Mouse (Mus musculus) cerebellum, adult 2 months (tissue): ENCODE measurements at regions not wholly inside any gene's neighbourhood (a gene's known extent, or its start where the extent isn't known, plus 50 kb on each side); places are given as distances from the start of the nearest gene placed in this dataset.
"Not testable (repeated sequence)": the region's sequence is repeated elsewhere in the genome, so short reads cannot be mapped to it uniquely, and the experiment has no call there.

Source experiments
- DNase-seq, 2 experiments: peaks; one replicate each; pipeline ENCODE4 v3.0.0; 2021
- H3K27ac ChIP-seq: fragments of 200-500 bp; 2 replicates; pipeline ENCODE4 v1.5.1; 2012; ENCODE audit warnings: low read length, control low read depth, inconsistent platforms; ENCODE audit not compliant: insufficient read depth
- H3K27me3 ChIP-seq: fragments of 200-500 bp; 2 replicates; pipeline ENCODE4 v1.6.1; 2012; ENCODE audit warnings: inconsistent platforms, mild to moderate bottlenecking, low read length, moderate library complexity; ENCODE audit not compliant: control insufficient read depth, insufficient read depth
- H3K4me1 ChIP-seq: fragments of 200-500 bp; 2 replicates; pipeline ENCODE4 v1.6.1; 2011; ENCODE audit warnings: low read length; ENCODE audit not compliant: control insufficient read depth, insufficient read depth
- H3K4me3 ChIP-seq: fragments of 200-500 bp; replicated peaks from 2 replicates; pipeline ENCODE3; 2011; ENCODE audit warnings: mild to moderate bottlenecking, low read depth, low read length, control low read depth; ENCODE audit not compliant: insufficient read depth
- CTCF ChIP-seq: fragments of 200-500 bp; IDR thresholded peaks from 2 replicates; pipeline ENCODE4 v1.5.1; 2011; ENCODE audit warnings: low read depth, mild to moderate bottlenecking, control low read depth, low read length, moderate library complexity, borderline replicate concordance; ENCODE audit not compliant: insufficient read depth
- POLR2A ChIP-seq: fragments of 200-500 bp; IDR thresholded peaks from 2 replicates; pipeline ENCODE4 v1.6.1; 2011; ENCODE audit warnings: low read length, control low read depth, borderline replicate concordance; ENCODE audit not compliant: insufficient read depth
- WGBS: fragments of 180-500 bp; shearing (Covaris S2); methylation state at CpG from one replicate; pipeline ENCODE4 v1.1.7; 2018; 5-methylcytosine and 5-hydroxymethylcytosine counted together

- TF ChIP-seq POLR2A, result no peak
- no peak for TF ChIP-seq CTCF
- Histone ChIP-seq H3K4me1 (no peaks in the 10 kb centered on the region), H3K4me3 (no peak overlapping the region), H3K27ac (no peak overlapping the region), H3K27me3 (no peaks in the 10 kb centered on the region)
- no peak for DNase-seq
- WGBS, result 21% methylated on average over 6 of the region's 6 CpGs
Observed at GRCm38 (mm10) chr13:25639522-25640291, 369.4 kb upstream of the Nrsn1 start.

GRCm38 (mm10) chr13:25629466-25629865 is 359.2 kb upstream of the Nrsn1 start:
- no peak overlapping the region for H3K27ac ChIP-seq
- TF ChIP-seq CTCF, result no peak
- TF ChIP-seq POLR2A, result no peak
- 40% methylated on average over 4 of the region's 4 CpGs for WGBS
- no peaks in the 10 kb centered on the region for H3K27me3 ChIP-seq
- no peak overlapping the region for H3K4me3 ChIP-seq
- no peak for DNase-seq
- H3K4me1 ChIP-seq, result no peaks in the 10 kb centered on the region

- no peak for TF ChIP-seq CTCF
- no peak for TF ChIP-seq POLR2A
- 57% methylated on average over 4 of the region's 4 CpGs for WGBS
- no peak for DNase-seq
- Histone ChIP-seq H3K27ac (no peak overlapping the region), H3K4me3 (no peak overlapping the region), H3K27me3 (no peaks in the 10 kb centered on the region), H3K4me1 (no peaks in the 10 kb centered on the region)
Observed at GRCm38 (mm10) chr13:25617578-25617977, 347.3 kb upstream of the Nrsn1 start.

GRCm38 (mm10) chr13:25611986-25612385 is 341.7 kb upstream of the Nrsn1 start:
- DNase-seq, result no peak
- 73% methylated on average over 4 of the region's 4 CpGs for WGBS
- no peak overlapping the region for H3K27ac ChIP-seq
- H3K4me1 ChIP-seq, result no peaks in the 10 kb centered on the region
- no peaks in the 10 kb centered on the region for H3K27me3 ChIP-seq
- TF ChIP-seq CTCF (no peak), POLR2A (no peak)
- H3K4me3 ChIP-seq, result no peak overlapping the region

- WGBS, result 94% methylated on average over 4 of the region's 4 CpGs
- H3K27me3 ChIP-seq, result no peaks in the 10 kb centered on the region
- TF ChIP-seq CTCF (no peak), POLR2A (no peak)
- no peak overlapping the region for H3K27ac ChIP-seq
- DNase-seq, result no peak
- H3K4me3 ChIP-seq, result no peak overlapping the region
- H3K4me1 ChIP-seq, result no peaks in the 10 kb centered on the region
Observed at GRCm38 (mm10) chr13:25609641-25610040, 339.3 kb upstream of the Nrsn1 start.

- no peak overlapping the region for H3K27ac ChIP-seq
- H3K27me3 ChIP-seq, result no peaks in the 10 kb centered on the region
- no peak for DNase-seq
- TF ChIP-seq POLR2A (no peak), CTCF (no peak)
- no peak overlapping the region for H3K4me3 ChIP-seq
- WGBS, result 93% methylated on average over 1 of the region's 1 CpGs
- no peaks in the 10 kb centered on the region for H3K4me1 ChIP-seq
Observed at GRCm38 (mm10) chr13:25609241-25609640, 338.9 kb upstream of the Nrsn1 start.

- H3K27me3 ChIP-seq, H3K27ac ChIP-seq, H3K4me1 ChIP-seq, H3K4me3 ChIP-seq, DNase-seq: not testable (repeated sequence)
Observed at GRCm38 (mm10) chr13:25601351-25601750, 331.0 kb upstream of the Nrsn1 start.

- H3K4me1 ChIP-seq, result no peaks in the 10 kb centered on the region
- H3K27ac ChIP-seq, result no peak overlapping the region
- H3K27me3 ChIP-seq, result no peaks in the 10 kb centered on the region
- DNase-seq, result no peak
- no peak for TF ChIP-seq POLR2A
- TF ChIP-seq CTCF, result no peak
- 45% methylated on average over 3 of the region's 3 CpGs for WGBS
- no peak overlapping the region for H3K4me3 ChIP-seq
Observed at GRCm38 (mm10) chr13:25594629-25595028, 324.3 kb upstream of the Nrsn1 start.
